Comparison of ENCODE assay signal across 11 mouse cellular contexts in genomic region chr1:92376456-92376855, GRCm38 (mm10).
DNase-seq lines count a peak whose midpoint lies in the region; ATAC-seq and TF ChIP-seq lines count a peak whose summit lies in the region.
"Had no signal": no experiment of that assay in that cellular context is flagged by ENCODE, and none has a peak within 500 bp of the region (broad histone marks: within the 10 kb centered on the region; RNA-seq: fewer than 3 reads in every experiment).

No protein-coding gene starts in this region.

- ATAC-seq in midbrain, embryonic 11.5 days (ENCODE audit: low FRiP score) = no peak
- ATAC-seq in midbrain, postnatal 0 days (ENCODE audit: low FRiP score) = no peak
- no peak for ATAC-seq in heart, embryonic 12.5 days (ENCODE audit: insufficient number of reproducible peaks, low FRiP score)
- no peak for ATAC-seq in monocyte, adult 5-6 weeks (replicated peaks; ENCODE audit: insufficient number of reproducible peaks, low FRiP score, low TSS enrichment, poor library complexity, severe bottlenecking)
- ATAC-seq in erythroblast, adult 5-6 weeks (replicated peaks; ENCODE audit: low FRiP score, poor library complexity, severe bottlenecking) = no peak

- H3K27ac ChIP-seq in midbrain, embryonic 11.5 days (ENCODE audit: low read depth, low read length) = no peak overlapping the region
- H3K27ac ChIP-seq in midbrain, postnatal 0 days (ENCODE audit: low read depth, low read length) = no peak overlapping the region
- H3K27ac ChIP-seq in heart, embryonic 12.5 days (ENCODE audit: poor library complexity, severe bottlenecking) = peak overlapping the region; percentile 62
- H3K27ac ChIP-seq: hindbrain, embryonic 12.5 days; limb, embryonic 13.5 days; lung, embryonic 15.5 days had no signal

- TF ChIP-seq CTCF in midbrain, postnatal 0 days (IDR thresholded peaks at IDR 0.05) = no peak

- H3K36me3 ChIP-seq in midbrain, embryonic 11.5 days (ENCODE audit: control insufficient read depth, insufficient read depth, low read length) = no peaks in the 10 kb centered on the region
- no peaks in the 10 kb centered on the region for H3K36me3 ChIP-seq in midbrain, postnatal 0 days (ENCODE audit: insufficient read depth, low read length)
- no peaks in the 10 kb centered on the region for H3K36me3 ChIP-seq in heart, embryonic 12.5 days
- H3K36me3 ChIP-seq: hindbrain, embryonic 12.5 days; limb, embryonic 13.5 days; lung, embryonic 15.5 days had no signal

- no peaks in the 10 kb centered on the region for H3K27me3 ChIP-seq in midbrain, embryonic 11.5 days (ENCODE audit: control insufficient read depth, insufficient read depth, low read length)
- no peaks in the 10 kb centered on the region for H3K27me3 ChIP-seq in midbrain, postnatal 0 days (ENCODE audit: insufficient read depth, low read length)
- H3K27me3 ChIP-seq in heart, embryonic 12.5 days (replicated peaks) = no peaks in the 10 kb centered on the region
- H3K27me3 ChIP-seq: hindbrain, embryonic 12.5 days; limb, embryonic 13.5 days; lung, embryonic 15.5 days had no signal

- no peak overlapping the region for H3K9ac ChIP-seq in midbrain, embryonic 11.5 days (ENCODE audit: low read length)
- no peak overlapping the region for H3K9ac ChIP-seq in midbrain, postnatal 0 days (replicated peaks; ENCODE audit: low read length, poor library complexity, severe bottlenecking)
- no peak overlapping the region for H3K9ac ChIP-seq in heart, embryonic 12.5 days
- H3K9ac ChIP-seq: hindbrain, embryonic 12.5 days; limb, embryonic 13.5 days; lung, embryonic 15.5 days had no signal

- no peak overlapping the region for H3K4me3 ChIP-seq in midbrain, embryonic 11.5 days (ENCODE audit: low read depth, low read length)
- no peak overlapping the region for H3K4me3 ChIP-seq in midbrain, postnatal 0 days (ENCODE audit: low read depth, low read length)
- no peak overlapping the region for H3K4me3 ChIP-seq in heart, embryonic 12.5 days
- H3K4me3 ChIP-seq: hindbrain, embryonic 12.5 days; limb, embryonic 13.5 days; lung, embryonic 15.5 days had no signal

- no peaks in the 10 kb centered on the region for H3K9me3 ChIP-seq in midbrain, embryonic 11.5 days (ENCODE audit: control insufficient read depth, low read length)
- H3K9me3 ChIP-seq in midbrain, postnatal 0 days (ENCODE audit: low read length) = no peaks in the 10 kb centered on the region
- 0 out of 2 replicates have a peak, but pooled peaks cover 4% of the 10 kb centered on the region for H3K9me3 ChIP-seq in heart, embryonic 12.5 days (replicated peaks)
- H3K9me3 ChIP-seq: hindbrain, embryonic 12.5 days; lung, embryonic 15.5 days had no signal

- peaks cover 5% of the 10 kb centered on the region; the same call in 1 of the 2 replicates for H3K4me1 ChIP-seq in midbrain, embryonic 11.5 days (ENCODE audit: control insufficient read depth, insufficient read depth, low read length)
- H3K4me1 ChIP-seq in midbrain, postnatal 0 days (ENCODE audit: insufficient read depth, low read length) = peaks cover 15% of the 10 kb centered on the region
- H3K4me1 ChIP-seq in heart, embryonic 12.5 days (replicated peaks) = peaks cover 44% of the 10 kb centered on the region

- 81% methylated on average over 4 of the region's 4 CpGs for WGBS in midbrain, embryonic 11.5 days
- WGBS in midbrain, postnatal 0 days = 88% methylated on average over 4 of the region's 4 CpGs
- 45% methylated on average over 4 of the region's 4 CpGs for WGBS in heart, embryonic 12.5 days

- DNase-seq in midbrain, embryonic 11.5 days (ENCODE audit: low spot score, missing footprints) = peak; percentile 41
- DNase-seq in midbrain, postnatal 0 days (ENCODE audit: low spot score) = no peak
- DNase-seq in heart, postnatal 4 days = peak; percentile 73
- peak; percentile 63 for DNase-seq in telencephalon, adult 2 months (ENCODE audit: low read depth, low spot score)
- DNase-seq: adrenal gland, postnatal 10 days had no signal

- H3K4me2 ChIP-seq in midbrain, embryonic 11.5 days = no peak overlapping the region
- H3K4me2 ChIP-seq in midbrain, postnatal 0 days (ENCODE audit: low read depth, low read length, poor library complexity, severe bottlenecking) = no peak overlapping the region
- no peak overlapping the region for H3K4me2 ChIP-seq in heart, embryonic 12.5 days
- H3K4me2 ChIP-seq: hindbrain, embryonic 12.5 days; limb, embryonic 13.5 days; lung, embryonic 15.5 days had no signal
